Mouse (Mus musculus) gastrocnemius, postnatal 36 days (tissue): ENCODE measurements around the gene Fbxw9. TPM values are rescaled to one million over a fixed set of nuclear protein-coding genes. Genes with fewer than 3 reads are reported as not detected.

Experiments
- DNase-seq, 2 experiments: peaks; one replicate each; pipeline ENCODE4 v3.0.0; 2022
- intact Hi-C: fragments of 180-260 bp; cut with DNase I; formaldehyde crosslinking; loops from one replicate; pipeline ENCODE4 v1.15.1; 2025
- long read RNA-seq, 2 experiments: library from polyadenylated mRNA; stranded (forward); transcript quantifications; one replicate each; pipeline ENCODE4 v2.0.0; 2021
- total RNA-seq, 2 experiments: library from RNA; stranded (reverse); gene quantifications; 2 replicates each; pipeline ENCODE4 v1.2.3; 2021

The Fbxw9 gene
- total RNA-seq = 1 to 10 TPM; 1.4 to 2.4 TPM
- long read RNA-seq, experiment 1, partial matches to known transcripts = 0 of 2 reads
- long read RNA-seq, experiment 1, other reads (novel, unspliced or antisense) = 0 of 2 reads
- long read RNA-seq, experiment 2, partial matches to known transcripts = 0 of 2 reads
- long read RNA-seq, experiment 2, other reads (novel, unspliced or antisense) = 0 of 2 reads

GRCm38 (mm10) chr8:85059879-85060616, at the start of gene Fbxw9:
Fbxw9 (plus strand) TSS chr8:85060055.
- peak; percentile 76 to 81 for DNase-seq
- intact Hi-C loops = no loop called here

- DNase-seq = no peak
Observed at GRCm38 (mm10) chr8:85011242-85011641, 48.6 kb upstream of the Fbxw9 start.

GRCm38 (mm10) chr8:85013230-85013840, 46.5 kb upstream of the Fbxw9 start:
- DNase-seq = peak in 1 of 2 experiments; percentile 29
- intact Hi-C loops = no loop called here

More at GRCm38 (mm10) chr8:85011242-85011641, 48.6 kb upstream of the Fbxw9 start:
- intact Hi-C loops = no loop called here

- intact Hi-C loops = no loop called here
- DNase-seq = no peak
Observed at GRCm38 (mm10) chr8:85014431-85014830, 45.4 kb upstream of the Fbxw9 start, which contains the start of gene Best2. Best2 (minus strand) TSS chr8:85014531.

GRCm38 (mm10) chr8:85016724-85017123, 43.1 kb upstream of the Fbxw9 start:
- intact Hi-C loops = no loop called here
- DNase-seq = no peak

GRCm38 (mm10) chr8:85017209-85017608, 42.6 kb upstream of the Fbxw9 start:
- intact Hi-C loops = no loop called here
- DNase-seq = no peak

GRCm38 (mm10) chr8:85021514-85022055, 38.3 kb upstream of the Fbxw9 start:
- intact Hi-C loops = no loop called here
- DNase-seq = no peak

GRCm38 (mm10) chr8:85023846-85024245, 36.0 kb upstream of the Fbxw9 start:
- no peak for DNase-seq
- intact Hi-C loops = no loop called here

GRCm38 (mm10) chr8:85025098-85025932, 34.5 kb upstream of the Fbxw9 start, which contains the start of gene Asna1:
Asna1 (minus strand) TSS chr8:85025281.
- peak; percentile 72 for DNase-seq
- intact Hi-C loops = no loop called here

- intact Hi-C loops = no loop called here
- DNase-seq = peak; percentile 95 to 97
Observed at GRCm38 (mm10) chr8:85026670-85027515, 33.0 kb upstream of the Fbxw9 start, which contains the start of gene Trir. Trir (plus strand) TSS chr8:85026823.

GRCm38 (mm10) chr8:85027516-85027855, 32.4 kb upstream of the Fbxw9 start:
- intact Hi-C loops = no loop called here
- DNase-seq = no peak

GRCm38 (mm10) chr8:85027922-85028321, 31.9 kb upstream of the Fbxw9 start:
- no peak for DNase-seq
- intact Hi-C loops = no loop called here

- intact Hi-C loops = no loop called here
- DNase-seq = no peak
Observed at GRCm38 (mm10) chr8:85029271-85029670, 30.6 kb upstream of the Fbxw9 start.

GRCm38 (mm10) chr8:85032622-85033311, 27.1 kb upstream of the Fbxw9 start:
- no peak for DNase-seq
- intact Hi-C loops = no loop called here

GRCm38 (mm10) chr8:85033867-85034266, 26.0 kb upstream of the Fbxw9 start:
- DNase-seq = no peak
- intact Hi-C loops = no loop called here

- intact Hi-C loops = no loop called here
- peak in 1 of 2 experiments; percentile 63 for DNase-seq
Observed at GRCm38 (mm10) chr8:85034764-85035163, 25.1 kb upstream of the Fbxw9 start.

- intact Hi-C loops = no loop called here
- no peak for DNase-seq
Observed at GRCm38 (mm10) chr8:85035165-85035727, 24.6 kb upstream of the Fbxw9 start.

GRCm38 (mm10) chr8:85035728-85036310, 24.0 kb upstream of the Fbxw9 start:
- intact Hi-C loops = no loop called here
- DNase-seq = no peak
